Mouse (Mus musculus): Measurements from ENCODE around the gene Gm13695. TPM values are rescaled to one million over a fixed set of nuclear protein-coding genes. Genes with fewer than 3 reads are reported as not detected.
"Not testable (repeated sequence)": the region's sequence is repeated elsewhere in the genome, so short reads cannot be mapped to it uniquely, and the experiment has no call there.

Gene Gm13695
- not detected in 2 replicates for polyA plus RNA-seq (2015; fragmentation: Nextera tagmentation; extraction: Ambion mirVana)

- not testable (repeated sequence) for H3K27ac ChIP-seq (replicated peaks); H3K36me3 ChIP-seq (replicated peaks); H3K9me3 ChIP-seq (replicated peaks); H3K4me1 ChIP-seq (replicated peaks); H3K4me3 ChIP-seq (replicated peaks); ATAC-seq (ENCODE audit: insufficient read depth); H3K9ac ChIP-seq; H3K4me2 ChIP-seq; H3K27me3 ChIP-seq
- WGBS (ENCODE audit: insufficient replicate concordance) = no CpG with 5 or more reads among the region's 6 CpGs
Measured at GRCm38 (mm10) chr2:83967013-83967412, at the start of gene Gm13695. Gene Gm13695, plus strand, starts transcription at chr2:83967313.

GRCm38 (mm10) chr2:83929478-83930088 is 37.5 kb upstream of the Gm13695 start:
- Histone ChIP-seq H3K27ac (replicated peaks) (no peak overlapping the region), H3K9me3 (replicated peaks) (no peaks in the 10 kb centered on the region), H3K4me1 (replicated peaks) (no peaks in the 10 kb centered on the region), H3K9ac (no peak overlapping the region), H3K36me3 (replicated peaks) (no peaks in the 10 kb centered on the region), H3K4me3 (replicated peaks) (no peak overlapping the region), H3K27me3 (no peaks in the 10 kb centered on the region), H3K4me2 (no peak overlapping the region)
- 18% methylated on average over 2 of the region's 2 CpGs for WGBS (ENCODE audit: insufficient replicate concordance)
- no peak for ATAC-seq (ENCODE audit: insufficient read depth)

GRCm38 (mm10) chr2:83940931-83941361 is 26.2 kb upstream of the Gm13695 start, which contains the start of gene Zswim2:
Gene Zswim2, minus strand, starts transcription at chr2:83941228.
- Histone ChIP-seq H3K9me3 (replicated peaks) (no peaks in the 10 kb centered on the region), H3K27me3 (no peaks in the 10 kb centered on the region), H3K4me3 (replicated peaks) (no peak within 1 kb of the TSS), H3K4me2 (peak within 1 kb of the TSS; percentile 29), H3K9ac (no peak within 1 kb of the TSS), H3K36me3 (replicated peaks) (no peaks in the 10 kb centered on the region), H3K4me1 (replicated peaks) (no peaks in the 10 kb centered on the region), H3K27ac (replicated peaks) (no peak within 1 kb of the TSS)
- no peak for ATAC-seq (ENCODE audit: insufficient read depth)
- 2% methylated on average over 20 of the region's 20 CpGs for WGBS (ENCODE audit: insufficient replicate concordance)

- 20% methylated on average over 3 of the region's 3 CpGs for WGBS (ENCODE audit: insufficient replicate concordance)
- no peak overlapping the region for H3K4me3 ChIP-seq (replicated peaks)
Measured at GRCm38 (mm10) chr2:83941378-83941777, 25.7 kb upstream of the Gm13695 start.

GRCm38 (mm10) chr2:83941792-83942191 is 25.3 kb upstream of the Gm13695 start:
- Histone ChIP-seq H3K9me3 (replicated peaks) (no peaks in the 10 kb centered on the region), H3K27ac (replicated peaks) (no peak overlapping the region), H3K27me3 (no peaks in the 10 kb centered on the region), H3K36me3 (replicated peaks) (no peaks in the 10 kb centered on the region), H3K4me1 (replicated peaks) (no peaks in the 10 kb centered on the region), H3K4me3 (replicated peaks) (no peak overlapping the region), H3K4me2 (no peak overlapping the region), H3K9ac (no peak overlapping the region)
- ATAC-seq (ENCODE audit: insufficient read depth) = no peak
- 13% methylated on average over 4 of the region's 4 CpGs for WGBS (ENCODE audit: insufficient replicate concordance)

More at GRCm38 (mm10) chr2:83941378-83941777, 25.7 kb upstream of the Gm13695 start:
- Histone ChIP-seq H3K27ac (replicated peaks) (no peak overlapping the region), H3K4me2 (no peak overlapping the region; the same call in 1 of the 2 replicates), H3K27me3 (no peaks in the 10 kb centered on the region), H3K36me3 (replicated peaks) (no peaks in the 10 kb centered on the region), H3K9ac (no peak overlapping the region), H3K4me1 (replicated peaks) (no peaks in the 10 kb centered on the region), H3K9me3 (replicated peaks) (no peaks in the 10 kb centered on the region)
- ATAC-seq (ENCODE audit: insufficient read depth) = no peak

- not testable (repeated sequence) for H3K4me2 ChIP-seq; H3K4me3 ChIP-seq (replicated peaks); H3K9me3 ChIP-seq (replicated peaks); H3K9ac ChIP-seq; H3K27me3 ChIP-seq; H3K4me1 ChIP-seq (replicated peaks); H3K36me3 ChIP-seq (replicated peaks); H3K27ac ChIP-seq (replicated peaks); ATAC-seq (ENCODE audit: insufficient read depth)
- no CpG with 5 or more reads among the region's 6 CpGs for WGBS (ENCODE audit: insufficient replicate concordance)
Measured at GRCm38 (mm10) chr2:83955393-83955792, 11.7 kb upstream of the Gm13695 start, which contains the start of gene Gm13698. Gene Gm13698, plus strand, starts transcription at chr2:83955693.

- not testable (repeated sequence) for H3K4me1 ChIP-seq (replicated peaks); ATAC-seq (ENCODE audit: insufficient read depth); H3K27me3 ChIP-seq; H3K36me3 ChIP-seq (replicated peaks); H3K9ac ChIP-seq; H3K9me3 ChIP-seq (replicated peaks); H3K4me3 ChIP-seq (replicated peaks); H3K4me2 ChIP-seq; H3K27ac ChIP-seq (replicated peaks)
- no CpG with 5 or more reads among the region's 6 CpGs for WGBS (ENCODE audit: insufficient replicate concordance)
Measured at GRCm38 (mm10) chr2:83961203-83961602, 5.9 kb upstream of the Gm13695 start, which contains the start of gene Gm13693. Gene Gm13693, plus strand, starts transcription at chr2:83961503.

- not testable (repeated sequence) for H3K4me2 ChIP-seq; H3K36me3 ChIP-seq (replicated peaks); H3K27ac ChIP-seq (replicated peaks); H3K27me3 ChIP-seq; H3K4me3 ChIP-seq (replicated peaks); H3K9me3 ChIP-seq (replicated peaks); H3K9ac ChIP-seq; ATAC-seq (ENCODE audit: insufficient read depth); H3K4me1 ChIP-seq (replicated peaks)
- no CpG with 5 or more reads among the region's 6 CpGs for whole genome bisulfite sequencing (ENCODE audit: insufficient replicate concordance)
Measured at GRCm38 (mm10) chr2:83972823-83973222, 5.7 kb downstream of the Gm13695 start, which contains the start of gene Gm13696. Gene Gm13696, plus strand, starts transcription at chr2:83973123.

GRCm38 (mm10) chr2:83978633-83979032 is 11.5 kb downstream of the Gm13695 start, which contains the start of gene Gm13694:
Gene Gm13694, plus strand, starts transcription at chr2:83978933.
- no CpG with 5 or more reads among the region's 6 CpGs for WGBS (ENCODE audit: insufficient replicate concordance)
- not testable (repeated sequence) for H3K27ac ChIP-seq (replicated peaks); ATAC-seq (ENCODE audit: insufficient read depth)

GRCm38 (mm10) chr2:83984443-83984842 is 17.3 kb downstream of the Gm13695 start, which contains the start of gene Gm13697:
Gene Gm13697, plus strand, starts transcription at chr2:83984743.
- ATAC-seq (ENCODE audit: insufficient read depth); H3K4me3 ChIP-seq (replicated peaks); H3K9me3 ChIP-seq (replicated peaks); H3K27ac ChIP-seq (replicated peaks); H3K36me3 ChIP-seq (replicated peaks); H3K27me3 ChIP-seq; H3K4me1 ChIP-seq (replicated peaks); H3K9ac ChIP-seq; H3K4me2 ChIP-seq: not testable (repeated sequence)
- no CpG with 5 or more reads among the region's 6 CpGs for WGBS (ENCODE audit: insufficient replicate concordance)

More at GRCm38 (mm10) chr2:83978633-83979032, 11.5 kb downstream of the Gm13695 start, which contains the start of gene Gm13694:
- H3K4me1 ChIP-seq (replicated peaks); H3K4me2 ChIP-seq; H3K36me3 ChIP-seq (replicated peaks); H3K4me3 ChIP-seq (replicated peaks); H3K9me3 ChIP-seq (replicated peaks); H3K9ac ChIP-seq; H3K27me3 ChIP-seq: not testable (repeated sequence)

- H3K36me3 ChIP-seq (replicated peaks); H3K27me3 ChIP-seq; ATAC-seq (ENCODE audit: insufficient read depth); H3K9me3 ChIP-seq (replicated peaks); H3K4me3 ChIP-seq (replicated peaks); H3K27ac ChIP-seq (replicated peaks); H3K4me2 ChIP-seq; H3K9ac ChIP-seq; H3K4me1 ChIP-seq (replicated peaks): not testable (repeated sequence)
- no CpG with 5 or more reads among the region's 6 CpGs for WGBS (ENCODE audit: insufficient replicate concordance)
Measured at GRCm38 (mm10) chr2:83990253-83990652, 23.1 kb downstream of the Gm13695 start, which contains the start of gene Gm13691. Gene Gm13691, plus strand, starts transcription at chr2:83990553.
